Mouse (Mus musculus) lung, postnatal 0 days (tissue): ENCODE data around the gene Wdr62.

ENCODE experiments used
- CTCF ChIP-seq: IDR thresholded peaks from 2 replicates; pipeline ENCODE4 v1.5.1; 2016; ENCODE audit warnings: antibody characterized with exemption, mild to moderate bottlenecking
- EP300 ChIP-seq: IDR thresholded peaks from 2 replicates; pipeline ENCODE4 v1.6.1; 2016; ENCODE audit warnings: antibody characterized with exemption, mild to moderate bottlenecking, control low read depth

DNA sequence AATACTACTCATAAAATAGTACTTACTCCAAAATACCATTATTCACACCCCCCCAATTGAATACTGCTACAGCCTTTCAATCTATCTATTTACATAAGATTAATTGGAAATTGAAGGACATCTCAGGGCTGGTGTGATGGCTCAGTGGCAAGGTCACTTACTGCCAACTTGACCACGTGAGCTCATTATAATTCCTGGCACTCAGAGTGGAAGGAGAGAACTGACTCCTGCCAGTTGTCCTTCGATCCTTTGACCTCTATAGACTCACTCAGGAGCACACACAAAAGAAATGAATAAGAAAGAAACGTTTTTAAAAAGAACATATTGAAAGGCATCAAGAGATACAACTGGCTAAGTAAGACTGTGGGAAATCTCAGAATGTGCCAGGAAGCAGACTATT is 64.3 kb downstream of the Wdr62 start:
- TF ChIP-seq CTCF (no peak), EP300 (no peak)
